Mouse (Mus musculus) ES-Bruce4 (cell line): Measurements from ENCODE around the gene Me1. TPM values are rescaled to one million over a fixed set of nuclear protein-coding genes. Genes with fewer than 3 reads are reported as not detected.

Experiments
- H3K27ac ChIP-seq: 2 replicates; pipeline ENCODE4 v1.5.1; 2012; ENCODE audit warnings: low read length, inconsistent platforms; ENCODE audit not compliant: insufficient read depth
- H3K27me3 ChIP-seq: 2 replicates; pipeline ENCODE4 v1.6.1; 2012; ENCODE audit warnings: mild to moderate bottlenecking, low read length, inconsistent platforms; ENCODE audit not compliant: control insufficient read depth, poor library complexity, insufficient read depth, severe bottlenecking
- H3K36me3 ChIP-seq: 2 replicates; pipeline ENCODE4 v1.6.1; 2012; ENCODE audit warnings: inconsistent platforms, mild to moderate bottlenecking, low read length, moderate library complexity; ENCODE audit not compliant: control insufficient read depth, poor library complexity, insufficient read depth, severe bottlenecking
- H3K4me1 ChIP-seq: one replicate; pipeline ENCODE4 v1.8.1; 2011; ENCODE audit warnings: low read length; ENCODE audit not compliant: control insufficient read depth, insufficient read depth
- H3K4me3 ChIP-seq: 2 replicates; pipeline ENCODE4 v1.5.1; 2011; ENCODE audit warnings: low read depth, mild to moderate bottlenecking, low read length
- H3K9ac ChIP-seq: 2 replicates; pipeline ENCODE4 v1.6.1; 2012; ENCODE audit warnings: low read depth, mild to moderate bottlenecking, inconsistent platforms; ENCODE audit not compliant: poor library complexity, severe bottlenecking
- H3K9me3 ChIP-seq: replicated peaks from 2 replicates; pipeline ENCODE4 v1.6.1; 2012; ENCODE audit warnings: mild to moderate bottlenecking, low read length, inconsistent platforms; ENCODE audit not compliant: control insufficient read depth, poor library complexity, insufficient read depth, severe bottlenecking
- CTCF ChIP-seq: IDR thresholded peaks from one replicate; pipeline ENCODE4 v1.8.1; 2011; ENCODE audit warnings: low read depth, low read length
- EP300 ChIP-seq: IDR thresholded peaks from 2 replicates; pipeline ENCODE4 v1.6.1; 2011; ENCODE audit warnings: low read depth, low read length; ENCODE audit not compliant: insufficient read depth
- POLR2A ChIP-seq: IDR thresholded peaks from one replicate; pipeline ENCODE4 v1.8.1; 2011; ENCODE audit warnings: low read length; ENCODE audit not compliant: insufficient read depth
- polyA plus RNA-seq: library from polyadenylated mRNA; stranded (reverse); fragments of >200 nt; gene quantifications from 2 replicates; pipeline ENCODE4 v1.2.4, GENCODE M21; 2011; ENCODE audit warnings: low read depth; ENCODE audit not compliant: missing spikeins, insufficient read depth, insufficient read length

The Me1 gene
- polyA plus RNA-seq, 1 experiment = 25.2 TPM

DNA sequence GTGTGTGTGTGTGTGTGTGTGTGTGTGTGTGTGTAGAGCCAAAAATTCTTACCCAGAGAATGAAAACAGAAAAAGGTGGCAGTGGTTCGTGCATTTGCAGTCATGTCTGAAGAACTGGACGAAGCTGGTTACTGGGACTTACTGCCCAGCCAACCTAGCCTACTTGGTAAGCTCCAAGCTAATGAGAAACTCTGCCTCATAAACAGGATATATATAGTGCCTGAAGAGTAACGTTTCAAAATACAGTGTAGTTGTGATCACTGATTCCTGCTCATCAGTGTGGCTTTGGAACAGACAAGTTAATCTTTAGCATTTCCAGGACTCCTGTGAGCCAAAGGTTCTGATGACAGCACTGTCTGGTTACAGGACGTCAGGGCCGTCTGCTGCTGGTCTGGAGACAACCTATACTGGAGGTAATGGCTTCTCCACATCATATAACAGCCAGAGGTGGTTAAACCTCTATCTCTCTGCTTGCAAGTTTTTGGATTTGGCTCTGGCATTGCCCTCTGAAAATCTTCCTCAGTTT lies 146.1 kb downstream of the Me1 start:
- no peak for TF ChIP-seq CTCF
- no peak for TF ChIP-seq EP300
- no peak for TF ChIP-seq POLR2A
- Histone ChIP-seq H3K36me3 (peaks cover 6% of the 10 kb centered on the region), H3K27me3 (no peaks in the 10 kb centered on the region), H3K27ac (no peak overlapping the region), H3K4me3 (no peak overlapping the region), H3K4me1 (no peaks in the 10 kb centered on the region), H3K9ac (no peak overlapping the region), H3K9me3 (no peaks in the 10 kb centered on the region)

DNA sequence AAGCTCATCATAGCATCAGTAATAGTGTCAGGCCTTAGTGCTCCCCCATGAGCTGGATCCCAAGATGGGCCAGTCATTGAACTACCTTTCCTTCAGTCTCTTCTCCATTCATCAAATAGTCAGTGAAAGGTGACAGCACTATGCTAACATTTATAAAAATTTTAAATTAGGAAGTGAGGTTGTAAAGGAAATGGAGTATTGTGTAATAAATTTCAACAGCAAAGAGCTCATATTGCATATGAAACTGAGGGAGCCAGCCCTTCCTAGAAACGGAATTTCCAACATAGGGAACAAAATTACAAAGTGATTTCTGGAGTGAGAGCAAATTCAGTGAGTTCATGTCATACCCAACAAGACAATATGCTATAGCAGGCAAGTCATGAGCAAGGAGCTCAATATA lies 151.2 kb downstream of the Me1 start:
- Histone ChIP-seq H3K4me3 (no peak overlapping the region), H3K27me3 (no peaks in the 10 kb centered on the region), H3K4me1 (no peaks in the 10 kb centered on the region), H3K27ac (no peak overlapping the region), H3K36me3 (no peaks in the 10 kb centered on the region; the same call in 1 of the 2 replicates), H3K9me3 (no peaks in the 10 kb centered on the region), H3K9ac (no peak overlapping the region)
- no peak for TF ChIP-seq POLR2A
- TF ChIP-seq CTCF = no peak
- TF ChIP-seq EP300 = no peak

DNA sequence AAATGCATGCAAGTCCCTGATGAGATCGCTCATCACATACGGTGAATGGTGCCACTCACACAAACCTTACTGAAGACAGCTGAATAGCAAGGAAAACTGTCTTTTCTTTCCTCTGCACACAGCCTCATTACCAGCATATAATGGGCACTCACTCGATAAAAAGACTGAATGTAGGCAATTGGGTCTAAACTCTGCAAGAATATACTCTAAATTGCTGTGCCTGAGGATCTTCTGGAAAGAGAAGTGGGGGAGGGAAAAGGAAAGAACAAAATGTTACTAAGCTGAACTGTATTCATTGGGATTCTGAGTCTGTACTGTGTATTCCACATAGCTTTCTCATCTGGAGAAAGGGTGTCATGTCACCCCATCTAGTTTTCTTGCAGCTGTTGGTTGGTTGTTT lies 152.3 kb downstream of the Me1 start:
- no peaks in the 10 kb centered on the region for H3K27me3 ChIP-seq
- H3K9me3 ChIP-seq = no peaks in the 10 kb centered on the region
- no peak overlapping the region for H3K27ac ChIP-seq
- no peaks in the 10 kb centered on the region for H3K4me1 ChIP-seq
- TF ChIP-seq EP300 = no peak
- no peak for TF ChIP-seq CTCF
- no peak for TF ChIP-seq POLR2A
- no peak overlapping the region for H3K4me3 ChIP-seq
- H3K9ac ChIP-seq = no peak overlapping the region
- H3K36me3 ChIP-seq = no peaks in the 10 kb centered on the region; the same call in 1 of the 2 replicates

DNA sequence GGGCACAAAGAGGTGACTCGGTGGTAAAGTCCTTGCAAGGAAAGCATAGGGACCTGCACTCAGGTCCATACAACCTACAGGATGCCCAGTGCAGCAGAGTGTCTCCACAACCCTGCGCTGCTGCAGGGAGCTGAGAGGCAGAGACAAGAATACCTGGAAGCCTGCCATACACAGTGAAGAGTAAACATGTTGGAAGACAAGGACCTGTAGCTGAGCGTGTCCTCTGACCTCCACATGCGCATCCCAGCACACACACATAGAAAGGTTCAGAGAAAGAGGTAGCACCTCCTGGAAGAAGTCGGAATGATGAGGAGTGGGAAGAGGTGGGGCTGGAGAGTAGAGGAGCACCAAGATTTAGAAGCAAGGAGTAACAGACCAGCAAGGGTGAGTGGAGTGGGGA lies 161.7 kb downstream of the Me1 start:
- no peak overlapping the region for H3K4me3 ChIP-seq
- H3K27ac ChIP-seq = no peak overlapping the region
- H3K9ac ChIP-seq = no peak overlapping the region
- H3K36me3 ChIP-seq = no peaks in the 10 kb centered on the region
- H3K9me3 ChIP-seq = no peaks in the 10 kb centered on the region
- no peaks in the 10 kb centered on the region for H3K4me1 ChIP-seq
- no peaks in the 10 kb centered on the region for H3K27me3 ChIP-seq
- TF ChIP-seq EP300 = no peak
- no peak for TF ChIP-seq POLR2A
- TF ChIP-seq CTCF = no peak

Other genes with a start within 250 kb of the Me1 start
- gene Ube2cbp, start 231.0 kb downstream of the Me1 start, polyA plus RNA-seq = 1.6 and 2.2 TPM in 2 replicates
- gene Dop1a, start 228.8 kb downstream of the Me1 start, polyA plus RNA-seq = 13.0 and 17.3 TPM in 2 replicates
- gene Pgm3, start 124.1 kb downstream of the Me1 start, polyA plus RNA-seq = 28.1 and 34.3 TPM in 2 replicates
- 6.9 and 7.4 TPM in 2 replicates for gene Rwdd2a, start 124.0 kb downstream of the Me1 start, polyA plus RNA-seq
- 0.18 and 0.20 TPM in 2 replicates for gene Prss35, start 47.7 kb upstream of the Me1 start, polyA plus RNA-seq
- 2.9 and 4.5 TPM in 2 replicates for gene Snap91, start 184.7 kb upstream of the Me1 start, polyA plus RNA-seq